Mouse (Mus musculus): ENCODE measurements at regions not wholly inside any gene's neighbourhood (a gene's known extent, or its start where the extent isn't known, plus 50 kb on each side); places are given as distances from the start of the nearest gene placed in this dataset.

DNA sequence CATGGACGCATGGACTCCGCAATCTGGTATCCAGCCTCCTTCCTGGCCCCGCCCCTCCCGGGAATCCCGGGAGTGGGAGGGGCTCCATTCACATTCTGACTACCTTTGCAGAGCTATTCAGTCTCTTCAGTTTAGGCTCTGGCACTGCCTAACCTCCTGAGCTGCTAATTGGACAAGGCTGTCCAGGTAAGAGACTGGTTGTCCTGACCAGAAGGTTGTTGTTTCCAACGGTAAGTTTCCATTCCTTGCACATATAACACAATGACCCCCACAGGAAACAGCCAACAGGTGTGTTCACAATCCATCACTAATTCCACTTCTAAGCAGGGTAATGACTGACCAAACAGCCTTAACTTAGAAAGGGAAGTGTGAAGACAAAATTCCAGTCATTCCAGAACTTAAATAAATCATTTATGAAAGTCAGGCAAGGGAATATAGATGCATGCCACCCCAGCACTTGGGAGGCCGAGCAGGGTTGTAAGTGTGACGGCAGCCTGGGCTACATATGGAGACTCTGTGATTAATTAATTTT, 62.3 kb upstream of the Slc34a2 start:
- Histone ChIP-seq H3K4me2 (no peak overlapping the region), H3K36me3 (no peaks in the 10 kb centered on the region), H3K4me3 (no peak overlapping the region), H3K4me1 (replicated peaks) (no peaks in the 10 kb centered on the region), H3K9ac (no peak overlapping the region), H3K9me3 (no peaks in the 10 kb centered on the region), H3K27ac (replicated peaks) (no peak overlapping the region), H3K27me3 (no peaks in the 10 kb centered on the region)
- WGBS: 68% methylated on average over 8 of the region's 8 CpGs
- ATAC-seq (ENCODE audit: low FRiP score, low read depth): no peak

DNA sequence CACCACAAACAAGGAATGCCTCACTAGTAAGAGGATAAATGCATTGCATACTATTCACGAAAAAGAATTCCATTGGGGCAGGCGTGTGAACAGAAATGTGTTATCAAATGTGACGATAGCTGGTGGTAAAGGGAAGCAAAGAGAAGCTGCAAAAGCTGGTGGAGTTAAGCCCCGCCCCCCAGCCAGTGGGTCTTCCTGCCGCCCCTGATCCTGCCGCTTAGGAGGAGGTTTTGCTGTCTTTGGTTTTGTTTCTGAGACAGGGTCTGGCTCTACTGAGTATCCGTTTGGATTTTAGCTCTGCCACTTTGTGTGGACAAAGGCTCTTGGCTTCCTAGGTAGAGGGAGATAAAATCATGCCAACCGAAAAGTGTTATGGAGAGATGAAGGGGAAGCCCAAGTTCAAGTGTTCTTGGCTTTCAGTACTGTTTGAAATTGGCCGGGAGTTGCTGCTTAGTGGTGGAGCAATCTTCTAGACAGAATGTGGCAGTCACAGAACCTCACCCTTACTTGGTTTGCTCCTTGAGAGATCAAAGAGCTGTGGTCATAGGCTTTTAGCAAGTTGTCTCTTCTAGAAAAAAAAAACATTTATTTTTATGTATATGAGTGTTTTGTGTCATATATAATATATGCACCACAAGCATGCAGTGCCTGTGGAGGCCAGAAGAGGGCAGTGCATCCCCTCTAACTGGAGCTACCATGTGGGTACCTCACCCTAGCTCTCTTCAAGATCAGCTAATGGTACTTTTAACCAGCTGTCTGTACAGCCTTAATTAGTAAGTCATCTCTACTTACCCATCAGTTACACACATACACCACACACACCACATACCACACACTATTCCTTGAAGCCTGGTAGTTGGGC, 59.8 kb upstream of the Slc34a2 start:
- H3K9me3 ChIP-seq: no peaks in the 10 kb centered on the region
- H3K4me3 ChIP-seq: no peak overlapping the region
- no peak overlapping the region for H3K9ac ChIP-seq
- H3K4me1 ChIP-seq (replicated peaks): no peaks in the 10 kb centered on the region
- no peaks in the 10 kb centered on the region for H3K36me3 ChIP-seq
- WGBS: 85% methylated on average over 9 of the region's 9 CpGs
- no peaks in the 10 kb centered on the region for H3K27me3 ChIP-seq
- H3K4me2 ChIP-seq: no peak overlapping the region
- ATAC-seq (ENCODE audit: low FRiP score, low read depth): no peak
- no peak overlapping the region for H3K27ac ChIP-seq (replicated peaks)

DNA sequence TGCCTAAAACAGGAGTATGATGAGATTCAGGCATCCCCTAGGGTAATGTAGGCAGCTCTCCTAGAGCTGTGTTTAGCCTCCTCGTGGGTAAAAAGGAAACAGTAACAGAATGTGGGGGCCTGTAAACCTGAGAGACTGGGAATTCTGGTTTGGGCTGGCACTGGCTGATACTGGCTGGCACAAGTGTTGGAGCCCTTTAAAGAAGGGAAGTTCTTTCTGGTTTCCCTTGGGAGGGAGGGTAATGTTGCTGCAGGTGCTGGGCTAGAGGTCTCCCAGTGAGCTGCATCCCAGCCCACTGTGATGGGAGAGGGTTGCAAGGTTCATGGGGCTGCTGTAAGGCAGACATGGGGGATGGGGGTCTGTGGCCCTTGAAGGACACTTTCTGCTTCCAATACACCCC, 58.4 kb upstream of the Slc34a2 start:
- no peaks in the 10 kb centered on the region for H3K27me3 ChIP-seq
- 71% methylated on average over 1 of the region's 1 CpGs for WGBS
- H3K9ac ChIP-seq: no peak overlapping the region
- H3K4me3 ChIP-seq: no peak overlapping the region
- no peak overlapping the region for H3K27ac ChIP-seq (replicated peaks)
- no peaks in the 10 kb centered on the region for H3K4me1 ChIP-seq (replicated peaks)
- no peak overlapping the region for H3K4me2 ChIP-seq
- no peaks in the 10 kb centered on the region for H3K36me3 ChIP-seq
- no peak for ATAC-seq (ENCODE audit: low FRiP score, low read depth)
- H3K9me3 ChIP-seq: no peaks in the 10 kb centered on the region

DNA sequence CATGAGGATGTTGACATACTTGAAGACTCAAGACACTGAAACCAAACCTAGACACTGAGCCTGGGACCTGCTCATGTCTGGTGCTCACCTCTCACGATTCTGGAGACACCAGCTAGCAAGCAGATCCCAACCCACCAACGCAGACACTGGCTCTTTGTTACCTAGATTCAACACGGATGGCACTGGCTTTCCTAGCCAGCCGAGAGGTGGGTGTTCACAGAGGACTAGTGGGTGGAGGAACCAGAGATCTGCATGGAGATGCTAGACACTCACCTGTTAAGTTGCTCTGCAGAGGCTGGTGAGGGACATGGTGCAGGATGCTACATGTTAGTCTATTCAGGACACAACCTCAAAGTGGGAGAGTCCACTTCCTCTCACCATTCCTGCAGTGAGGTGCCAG, 55.8 kb upstream of the Slc34a2 start:
- Histone ChIP-seq H3K9me3 (no peaks in the 10 kb centered on the region), H3K4me3 (no peak overlapping the region), H3K27ac (replicated peaks) (no peak overlapping the region), H3K27me3 (no peaks in the 10 kb centered on the region), H3K4me2 (no peak overlapping the region), H3K4me1 (replicated peaks) (no peaks in the 10 kb centered on the region), H3K9ac (no peak overlapping the region), H3K36me3 (no peaks in the 10 kb centered on the region)
- WGBS: 87% methylated on average over 4 of the region's 4 CpGs
- no peak for ATAC-seq (ENCODE audit: low FRiP score, low read depth)

DNA sequence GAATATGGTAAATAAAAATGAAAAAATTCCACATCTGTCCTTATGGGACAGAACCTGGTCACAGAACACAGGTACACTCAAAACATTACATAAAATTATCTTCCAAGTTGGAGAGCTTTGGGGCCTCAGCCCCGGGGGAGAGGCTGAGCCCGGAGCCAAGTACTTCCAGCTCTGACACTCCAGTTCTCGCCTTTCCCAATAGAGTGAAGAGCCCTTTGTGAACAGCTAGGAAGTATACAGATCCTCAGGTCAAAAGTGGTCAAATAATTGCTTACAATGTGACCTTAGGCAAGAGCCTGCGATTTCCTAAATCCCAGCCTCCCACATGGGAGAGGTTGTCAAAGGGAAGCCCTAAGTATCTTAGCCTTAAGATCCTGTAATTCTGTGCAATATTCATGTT, 55.1 kb upstream of the Slc34a2 start:
- no peaks in the 10 kb centered on the region for H3K36me3 ChIP-seq
- no peaks in the 10 kb centered on the region for H3K9me3 ChIP-seq
- no peak overlapping the region for H3K4me2 ChIP-seq
- H3K27ac ChIP-seq (replicated peaks): no peak overlapping the region
- no peaks in the 10 kb centered on the region for H3K27me3 ChIP-seq
- WGBS: 81% methylated on average over 4 of the region's 4 CpGs
- H3K4me3 ChIP-seq: no peak overlapping the region
- H3K9ac ChIP-seq: no peak overlapping the region
- no peak for ATAC-seq (ENCODE audit: low FRiP score, low read depth)
- no peaks in the 10 kb centered on the region for H3K4me1 ChIP-seq (replicated peaks)
